Mouse (Mus musculus) activated CD4-positive, CD25-positive, alpha-beta regulatory T cell, adult 9 weeks (primary cell): ENCODE data around the gene Cpne9. TPM values are rescaled to one million over a fixed set of nuclear protein-coding genes. Genes with fewer than 3 reads are reported as not detected.

Experiments
- polyA plus RNA-seq: library from polyadenylated mRNA; unstranded; fragments of 100-300 nt; shearing (Covaris generic); gene quantifications from one replicate; pipeline ENCODE4 v1.2.1, GENCODE M21; 2017

The Cpne9 gene
- polyA plus RNA-seq = 0.13 TPM

GRCm38 (mm10) chr6:113282101-113282802 is at the start of gene Cpne9:
Cpne9 (plus strand) TSS chr6:113282307.

GRCm38 (mm10) chr6:113237542-113238270 is 44.4 kb upstream of the Cpne9 start, which contains the start of gene Mtmr14:
Mtmr14 (plus strand) TSS chr6:113237843.

GRCm38 (mm10) chr6:113306986-113307349 is 24.9 kb downstream of the Cpne9 start, which contains the start of gene Brpf1:
Brpf1 (plus strand) TSS chr6:113307137.

GRCm38 (mm10) chr6:113326533-113327315 is 44.6 kb downstream of the Cpne9 start, which contains the start of gene Ogg1:
Ogg1 (plus strand) TSS chr6:113326972.

GRCm38 (mm10) chr6:113343177-113344092 is 61.3 kb downstream of the Cpne9 start, which contains the start of gene Camk1:
Camk1 (minus strand) TSS chr6:113343984.

Other genes with a start within 250 kb of the Cpne9 start
- 108 TPM for gene Thumpd3, start 236.1 kb upstream of the Cpne9 start, polyA plus RNA-seq
- gene Setd5, start 204.9 kb upstream of the Cpne9 start, polyA plus RNA-seq = 60.6 TPM
- gene Lhfpl4, start 86.9 kb upstream of the Cpne9 start, polyA plus RNA-seq = 0.57 TPM
- gene Mtmr14, start 44.5 kb upstream of the Cpne9 start, polyA plus RNA-seq = 38.3 TPM
- 42.7 TPM for gene Brpf1, start 24.8 kb downstream of the Cpne9 start, polyA plus RNA-seq
- gene Ogg1, start 44.7 kb downstream of the Cpne9 start, polyA plus RNA-seq = 12.8 TPM
- gene Camk1, start 61.7 kb downstream of the Cpne9 start, polyA plus RNA-seq = 3.2 TPM
- gene Tada3, start 95.6 kb downstream of the Cpne9 start, polyA plus RNA-seq = 73.2 TPM
- 625 TPM for gene Arpc4, start 95.8 kb downstream of the Cpne9 start, polyA plus RNA-seq
- gene Ttll3, start 107.0 kb downstream of the Cpne9 start, polyA plus RNA-seq = 17.0 TPM
- gene Rpusd3, start 137.0 kb downstream of the Cpne9 start, polyA plus RNA-seq = 13.1 TPM
- not detected for gene Cidec, start 153.5 kb downstream of the Cpne9 start, polyA plus RNA-seq
- gene Jagn1, start 160.3 kb downstream of the Cpne9 start, polyA plus RNA-seq = 60.5 TPM
- gene Il17re, start 176.2 kb downstream of the Cpne9 start, polyA plus RNA-seq = not detected
- 0.26 TPM for gene Il17rc, start 189.1 kb downstream of the Cpne9 start, polyA plus RNA-seq
- gene Creld1, start 201.0 kb downstream of the Cpne9 start, polyA plus RNA-seq = 12.7 TPM
- gene Prrt3, start 219.6 kb downstream of the Cpne9 start, polyA plus RNA-seq = 0.33 TPM
- 104 TPM for gene Emc3, start 249.3 kb downstream of the Cpne9 start, polyA plus RNA-seq
- gene Fancd2, start 249.4 kb downstream of the Cpne9 start, polyA plus RNA-seq = 2.4 TPM